Mouse (Mus musculus) limb, embryonic 14.5 days (tissue): ENCODE data around the gene Fam171a2. TPM values are rescaled to one million over a fixed set of nuclear protein-coding genes. Genes with fewer than 3 reads are reported as not detected.

ENCODE experiments used
- ATAC-seq: fragments of 200-750 bp; cut with Nextera tagmentation; 2 replicates; pipeline ENCODE4 v1.8.0; 2017; ENCODE audit warnings: low read depth, moderate number of reproducible peaks, moderate TSS enrichment; ENCODE audit not compliant: low FRiP score
- DNase-seq: peaks from one replicate; pipeline ENCODE4 v3.0.0-alpha.2; 2015; ENCODE audit warnings: low spot score
- H3K27ac ChIP-seq: fragments of 300-500 bp; sonication (generic); replicated peaks from 2 replicates; pipeline ENCODE4 v1.5.1; 2014; ENCODE audit warnings: low read depth, mild to moderate bottlenecking, low read length, moderate library complexity, mixed read lengths
- H3K27me3 ChIP-seq: fragments of 300-500 bp; sonication (generic); 2 replicates; pipeline ENCODE4 v1.6.1; 2014; ENCODE audit warnings: low read length, mixed read lengths; ENCODE audit not compliant: control insufficient read depth, insufficient read depth
- H3K36me3 ChIP-seq: fragments of 300-500 bp; sonication (generic); 2 replicates; pipeline ENCODE4 v1.6.1; 2014; ENCODE audit warnings: mild to moderate bottlenecking, low read length, moderate library complexity, mixed read lengths; ENCODE audit not compliant: control insufficient read depth, insufficient read depth
- H3K4me1 ChIP-seq: fragments of 300-500 bp; sonication (generic); 2 replicates; pipeline ENCODE4 v1.6.1; 2014; ENCODE audit warnings: antibody characterized with exemption, low read length, mixed read lengths; ENCODE audit not compliant: control insufficient read depth, insufficient read depth
- H3K4me2 ChIP-seq: fragments of 300-500 bp; sonication (generic); replicated peaks from 2 replicates; pipeline ENCODE4 v1.6.1; 2014; ENCODE audit warnings: low read depth, mild to moderate bottlenecking, low read length, moderate library complexity; ENCODE audit not compliant: severe bottlenecking
- H3K4me3 ChIP-seq: fragments of 300-500 bp; sonication (generic); replicated peaks from 2 replicates; pipeline ENCODE4 v1.5.1; 2014; ENCODE audit warnings: low read length
- H3K9ac ChIP-seq: fragments of 300-500 bp; sonication (generic); 2 replicates; pipeline ENCODE4 v1.6.1; 2014; ENCODE audit warnings: mild to moderate bottlenecking, low read depth, low read length, moderate library complexity; ENCODE audit not compliant: severe bottlenecking
- H3K9me3 ChIP-seq: fragments of 300-500 bp; sonication (generic); 2 replicates; pipeline ENCODE4 v1.6.1; 2016; ENCODE audit warnings: low read length; ENCODE audit not compliant: control insufficient read depth
- POLR2A ChIP-seq: fragments of 200-500 bp; IDR thresholded peaks from 2 replicates; pipeline ENCODE4 v1.8.0; 2012; ENCODE audit warnings: inconsistent platforms, mild to moderate bottlenecking, moderate library complexity, borderline replicate concordance; ENCODE audit not compliant: insufficient read depth, insufficient read length; ENCODE audit errors: extremely low read depth
- WGBS: fragments of 180-500 bp; shearing (Covaris S2); extraction: QIAGEN DNeasy Blood & Tissue Kit; methylation state at CpG from one replicate; pipeline ENCODE4 v1.1.7; 2014; 5-methylcytosine and 5-hydroxymethylcytosine counted together
- polyA plus RNA-seq, 2 experiments: library from polyadenylated mRNA; depleted of rRNA in 1 of 2; stranded (reverse) in 1 of 2; unstranded in 1 of 2; fragments of >200 nt; fragmentation: Nextera tagmentation in 1 of 2; extraction: Ambion mirVana in 1 of 2; gene quantifications; 2 replicates each; pipeline versions ENCODE4 v1.2.1 to v1.2.3; 2012 to 2014

Gene Fam171a2
- polyA plus RNA-seq, 2 experiments = 8.9 to 56.8 TPM

DNA sequence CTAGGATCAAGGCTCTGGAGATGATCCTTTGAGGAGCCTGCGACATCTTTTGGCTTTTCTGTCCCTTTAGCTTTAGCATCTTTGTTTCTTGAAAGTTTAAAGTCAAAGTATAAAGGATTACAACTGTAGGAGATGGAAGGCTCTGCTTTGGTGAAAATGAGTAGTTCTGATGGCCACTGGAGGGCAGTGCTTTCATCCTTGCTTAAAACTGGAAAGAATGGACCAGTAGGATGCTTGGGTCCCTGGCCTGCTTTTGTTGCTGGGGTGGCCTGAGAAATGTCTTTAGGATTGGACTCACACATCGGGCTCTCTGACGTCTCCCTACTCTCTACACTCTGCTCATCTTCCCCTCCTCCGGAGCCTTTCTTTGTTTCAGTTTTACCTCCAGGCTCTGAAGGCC is 33.4 kb upstream of the Fam171a2 start:
- no peaks in the 10 kb centered on the region for H3K9me3 ChIP-seq
- H3K36me3 ChIP-seq = peaks cover 76% of the 10 kb centered on the region
- 92% methylated on average over 4 of the region's 4 CpGs for WGBS
- no peaks in the 10 kb centered on the region for H3K27me3 ChIP-seq
- no peak for ATAC-seq
- no peaks in the 10 kb centered on the region for H3K4me1 ChIP-seq
- DNase-seq = no peak
- no peak overlapping the region for H3K4me3 ChIP-seq
- TF ChIP-seq POLR2A = no peak
- H3K9ac ChIP-seq = no peak overlapping the region
- H3K27ac ChIP-seq = no peak overlapping the region
- no peak overlapping the region for H3K4me2 ChIP-seq

- no peaks in the 10 kb centered on the region for H3K4me1 ChIP-seq
- ATAC-seq (no peak), DNase-seq (no peak)
- H3K4me3 ChIP-seq = no peak overlapping the region
- 97% methylated on average over 15 of the region's 15 CpGs for WGBS
- H3K9me3 ChIP-seq = no peaks in the 10 kb centered on the region
- H3K27ac ChIP-seq = no peak overlapping the region
- no peaks in the 10 kb centered on the region for H3K27me3 ChIP-seq
- no peak overlapping the region for H3K9ac ChIP-seq
- no peak for TF ChIP-seq POLR2A
- H3K36me3 ChIP-seq = peaks cover 78% of the 10 kb centered on the region
- H3K4me2 ChIP-seq = no peak overlapping the region
These were observed 32.6 kb upstream of the Fam171a2 start for GRCm38 (mm10) chr11:102480111-102480510.

DNA sequence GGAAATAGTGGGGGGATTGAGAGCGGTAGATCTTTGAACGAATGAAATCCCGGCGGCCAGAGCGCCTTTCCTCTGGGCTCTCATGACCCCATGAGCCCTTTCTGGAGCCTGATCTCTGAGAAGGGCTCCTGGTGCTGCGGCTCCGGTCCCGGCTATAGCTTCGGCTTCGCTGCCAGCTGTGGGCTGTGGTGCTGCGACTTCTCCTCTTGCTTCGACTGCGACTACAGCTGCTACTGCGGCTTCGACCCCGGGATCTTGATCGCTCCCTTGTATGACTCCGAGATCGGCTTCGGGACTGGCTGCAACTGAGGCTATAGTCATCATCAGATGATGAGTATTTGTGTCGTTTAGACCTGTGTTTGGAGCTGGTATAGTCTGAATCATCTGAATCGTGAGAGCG is 32.1 kb upstream of the Fam171a2 start:
- H3K27ac ChIP-seq = no peak overlapping the region
- no peak overlapping the region for H3K4me2 ChIP-seq
- no peak overlapping the region for H3K9ac ChIP-seq
- no peak overlapping the region for H3K4me3 ChIP-seq
- no peak for DNase-seq
- H3K9me3 ChIP-seq = no peaks in the 10 kb centered on the region
- WGBS = 97% methylated on average over 23 of the region's 23 CpGs
- no peak for ATAC-seq
- peaks cover 73% of the 10 kb centered on the region for H3K36me3 ChIP-seq
- no peak for TF ChIP-seq POLR2A
- H3K4me1 ChIP-seq = no peaks in the 10 kb centered on the region
- no peaks in the 10 kb centered on the region for H3K27me3 ChIP-seq

GRCm38 (mm10) chr11:102478671-102479070 is 31.2 kb upstream of the Fam171a2 start:
- H3K4me1 ChIP-seq = no peaks in the 10 kb centered on the region

GRCm38 (mm10) chr11:102475027-102475426 is 27.5 kb upstream of the Fam171a2 start:
- Histone ChIP-seq H3K27me3 (no peaks in the 10 kb centered on the region), H3K4me2 (no peak overlapping the region), H3K4me3 (no peak overlapping the region), H3K9me3 (no peaks in the 10 kb centered on the region), H3K36me3 (peaks cover 40% of the 10 kb centered on the region), H3K9ac (no peak overlapping the region), H3K27ac (no peak overlapping the region), H3K4me1 (no peaks in the 10 kb centered on the region)
- TF ChIP-seq POLR2A = no peak
- DNase-seq (no peak), ATAC-seq (no peak)
- 92% methylated on average over 3 of the region's 3 CpGs for WGBS

More at GRCm38 (mm10) chr11:102478671-102479070, 31.2 kb upstream of the Fam171a2 start:
- H3K4me2 ChIP-seq = no peak overlapping the region
- H3K9ac ChIP-seq = no peak overlapping the region
- ATAC-seq (no peak), DNase-seq (no peak)
- H3K27me3 ChIP-seq = no peaks in the 10 kb centered on the region
- H3K27ac ChIP-seq = no peak overlapping the region
- no peaks in the 10 kb centered on the region for H3K9me3 ChIP-seq
- no peak for TF ChIP-seq POLR2A
- H3K4me3 ChIP-seq = no peak overlapping the region
- WGBS = 97% methylated on average over 3 of the region's 3 CpGs
- H3K36me3 ChIP-seq = peaks cover 67% of the 10 kb centered on the region
